Mouse (Mus musculus): ENCODE results near the gene Fli1.

Fli1 gene

GRCm38 (mm10) chr9:32542212-32543039, at the start of gene Fli1:
Gene Fli1 (minus strand): TSS chr9:32542861.
- peak; percentile 49 for DNase-seq

GRCm38 (mm10) chr9:32591732-32592582, 49.3 kb upstream of the Fli1 start:
- DNase-seq: peak; percentile 82

- DNase-seq: no peak
Measured at GRCm38 (mm10) chr9:32590571-32590970, 47.9 kb upstream of the Fli1 start.

- DNase-seq: peak; percentile 93
Measured at GRCm38 (mm10) chr9:32589900-32590299, 47.2 kb upstream of the Fli1 start.

GRCm38 (mm10) chr9:32585357-32585756, 42.7 kb upstream of the Fli1 start:
- DNase-seq: peak; percentile 63

GRCm38 (mm10) chr9:32583905-32584304, 41.2 kb upstream of the Fli1 start:
- DNase-seq: peak; percentile 38

- DNase-seq: peak; percentile 47
Measured at GRCm38 (mm10) chr9:32581851-32582573, 39.4 kb upstream of the Fli1 start.

GRCm38 (mm10) chr9:32578411-32578810, 35.8 kb upstream of the Fli1 start:
- no peak for DNase-seq

GRCm38 (mm10) chr9:32573638-32574037, 31.0 kb upstream of the Fli1 start:
- no peak for DNase-seq

GRCm38 (mm10) chr9:32571676-32572075, 29.0 kb upstream of the Fli1 start:
- no peak for DNase-seq

- peak; percentile 59 for DNase-seq
Measured at GRCm38 (mm10) chr9:32570547-32570946, 27.9 kb upstream of the Fli1 start.

- no peak for DNase-seq
Measured at GRCm38 (mm10) chr9:32569261-32569660, 26.6 kb upstream of the Fli1 start.

GRCm38 (mm10) chr9:32567603-32568002, 24.9 kb upstream of the Fli1 start:
- DNase-seq: no peak

GRCm38 (mm10) chr9:32565309-32565708, 22.6 kb upstream of the Fli1 start:
- DNase-seq: no peak

- no peak for DNase-seq
Measured at GRCm38 (mm10) chr9:32562837-32563236, 20.2 kb upstream of the Fli1 start.

GRCm38 (mm10) chr9:32562409-32562808, 19.7 kb upstream of the Fli1 start:
- DNase-seq: peak; percentile 27

GRCm38 (mm10) chr9:32561190-32561890, 18.7 kb upstream of the Fli1 start:
- no peak for DNase-seq

GRCm38 (mm10) chr9:32559859-32560258, 17.2 kb upstream of the Fli1 start:
- DNase-seq: no peak

GRCm38 (mm10) chr9:32559454-32559853, 16.8 kb upstream of the Fli1 start:
- no peak for DNase-seq

- peak; percentile 32 for DNase-seq
Measured at GRCm38 (mm10) chr9:32556313-32556712, 13.7 kb upstream of the Fli1 start.

- DNase-seq: no peak
Measured at GRCm38 (mm10) chr9:32555279-32555678, 12.6 kb upstream of the Fli1 start.

- no peak for DNase-seq
Measured at GRCm38 (mm10) chr9:32550541-32550940, 7.9 kb upstream of the Fli1 start.

Measured in thymus, postnatal 14 days (tissue).